Mouse (Mus musculus) limb, embryonic 14.5 days (tissue): ENCODE measurements at regions not wholly inside any gene's neighbourhood (a gene's known extent, or its start where the extent isn't known, plus 50 kb on each side); places are given as distances from the start of the nearest gene placed in this dataset.

ENCODE experiments used
- ATAC-seq: fragments of 200-750 bp; cut with Nextera tagmentation; 2 replicates; pipeline ENCODE4 v1.8.0; 2017; ENCODE audit warnings: low read depth, moderate number of reproducible peaks, moderate TSS enrichment; ENCODE audit not compliant: low FRiP score
- DNase-seq: peaks from one replicate; pipeline ENCODE4 v3.0.0-alpha.2; 2015; ENCODE audit warnings: low spot score
- H3K27ac ChIP-seq: fragments of 300-500 bp; sonication (generic); replicated peaks from 2 replicates; pipeline ENCODE4 v1.5.1; 2014; ENCODE audit warnings: low read depth, mild to moderate bottlenecking, low read length, moderate library complexity, mixed read lengths
- H3K27me3 ChIP-seq: fragments of 300-500 bp; sonication (generic); 2 replicates; pipeline ENCODE4 v1.6.1; 2014; ENCODE audit warnings: low read length, mixed read lengths; ENCODE audit not compliant: control insufficient read depth, insufficient read depth
- H3K36me3 ChIP-seq: fragments of 300-500 bp; sonication (generic); 2 replicates; pipeline ENCODE4 v1.6.1; 2014; ENCODE audit warnings: mild to moderate bottlenecking, low read length, moderate library complexity, mixed read lengths; ENCODE audit not compliant: control insufficient read depth, insufficient read depth
- H3K4me1 ChIP-seq: fragments of 300-500 bp; sonication (generic); 2 replicates; pipeline ENCODE4 v1.6.1; 2014; ENCODE audit warnings: antibody characterized with exemption, low read length, mixed read lengths; ENCODE audit not compliant: control insufficient read depth, insufficient read depth
- H3K4me2 ChIP-seq: fragments of 300-500 bp; sonication (generic); replicated peaks from 2 replicates; pipeline ENCODE4 v1.6.1; 2014; ENCODE audit warnings: low read depth, mild to moderate bottlenecking, low read length, moderate library complexity; ENCODE audit not compliant: severe bottlenecking
- H3K4me3 ChIP-seq: fragments of 300-500 bp; sonication (generic); replicated peaks from 2 replicates; pipeline ENCODE4 v1.5.1; 2014; ENCODE audit warnings: low read length
- H3K9ac ChIP-seq: fragments of 300-500 bp; sonication (generic); 2 replicates; pipeline ENCODE4 v1.6.1; 2014; ENCODE audit warnings: mild to moderate bottlenecking, low read depth, low read length, moderate library complexity; ENCODE audit not compliant: severe bottlenecking
- H3K9me3 ChIP-seq: fragments of 300-500 bp; sonication (generic); 2 replicates; pipeline ENCODE4 v1.6.1; 2016; ENCODE audit warnings: low read length; ENCODE audit not compliant: control insufficient read depth
- POLR2A ChIP-seq: fragments of 200-500 bp; IDR thresholded peaks from 2 replicates; pipeline ENCODE4 v1.8.0; 2012; ENCODE audit warnings: inconsistent platforms, mild to moderate bottlenecking, moderate library complexity, borderline replicate concordance; ENCODE audit not compliant: insufficient read depth, insufficient read length; ENCODE audit errors: extremely low read depth
- WGBS: fragments of 180-500 bp; shearing (Covaris S2); extraction: QIAGEN DNeasy Blood & Tissue Kit; methylation state at CpG from one replicate; pipeline ENCODE4 v1.1.7; 2014; 5-methylcytosine and 5-hydroxymethylcytosine counted together

- H3K9me3 ChIP-seq = no peaks in the 10 kb centered on the region
- DNase-seq (no peak), ATAC-seq (no peak)
- H3K4me3 ChIP-seq = no peak overlapping the region
- TF ChIP-seq POLR2A = no peak
- H3K27ac ChIP-seq = no peak overlapping the region
- H3K9ac ChIP-seq = no peak overlapping the region
- no peak overlapping the region for H3K4me2 ChIP-seq
- H3K27me3 ChIP-seq = no peaks in the 10 kb centered on the region
- no peaks in the 10 kb centered on the region for H3K4me1 ChIP-seq
- H3K36me3 ChIP-seq = no peaks in the 10 kb centered on the region
- WGBS = 51% methylated on average over 2 of the region's 2 CpGs
Observed at GRCm38 (mm10) chr11:38729101-38729500, 1493.3 kb upstream of the Tenm2 start.

GRCm38 (mm10) chr11:38715697-38716096, 1479.9 kb upstream of the Tenm2 start:
- Histone ChIP-seq H3K9me3 (no peaks in the 10 kb centered on the region), H3K4me3 (no peak overlapping the region), H3K36me3 (no peaks in the 10 kb centered on the region), H3K27ac (no peak overlapping the region), H3K9ac (no peak overlapping the region), H3K4me2 (no peak overlapping the region), H3K4me1 (no peaks in the 10 kb centered on the region), H3K27me3 (no peaks in the 10 kb centered on the region)
- TF ChIP-seq POLR2A = no peak
- no peak for ATAC-seq
- no peak for DNase-seq
- 65% methylated on average over 3 of the region's 3 CpGs for WGBS

DNA sequence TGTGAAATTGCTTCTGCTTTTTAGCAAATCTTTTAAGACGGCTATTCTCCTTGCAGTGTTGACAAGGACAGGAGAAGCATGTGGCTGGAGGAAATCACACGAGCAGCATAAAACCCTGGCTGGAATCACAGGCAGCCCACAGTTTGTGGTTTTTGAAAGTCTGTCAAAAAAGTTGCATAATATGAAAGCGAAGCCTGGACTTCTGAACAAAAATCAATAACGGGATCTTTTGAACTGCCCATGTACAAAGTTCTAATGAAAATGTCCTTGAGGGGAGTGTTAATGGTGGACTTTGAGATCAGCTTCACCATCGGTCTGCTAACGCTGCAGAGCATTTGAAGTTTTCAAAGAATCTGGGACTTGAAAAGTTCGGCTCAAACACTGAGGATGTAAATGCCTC, 1445.5 kb upstream of the Tenm2 start:
- TF ChIP-seq POLR2A = no peak
- ATAC-seq (no peak), DNase-seq (no peak)
- Histone ChIP-seq H3K9ac (no peak overlapping the region), H3K9me3 (no peaks in the 10 kb centered on the region), H3K4me2 (no peak overlapping the region), H3K27me3 (no peaks in the 10 kb centered on the region), H3K36me3 (no peaks in the 10 kb centered on the region), H3K4me3 (no peak overlapping the region), H3K4me1 (no peaks in the 10 kb centered on the region), H3K27ac (no peak overlapping the region)
- 61% methylated on average over 7 of the region's 7 CpGs for WGBS

DNA sequence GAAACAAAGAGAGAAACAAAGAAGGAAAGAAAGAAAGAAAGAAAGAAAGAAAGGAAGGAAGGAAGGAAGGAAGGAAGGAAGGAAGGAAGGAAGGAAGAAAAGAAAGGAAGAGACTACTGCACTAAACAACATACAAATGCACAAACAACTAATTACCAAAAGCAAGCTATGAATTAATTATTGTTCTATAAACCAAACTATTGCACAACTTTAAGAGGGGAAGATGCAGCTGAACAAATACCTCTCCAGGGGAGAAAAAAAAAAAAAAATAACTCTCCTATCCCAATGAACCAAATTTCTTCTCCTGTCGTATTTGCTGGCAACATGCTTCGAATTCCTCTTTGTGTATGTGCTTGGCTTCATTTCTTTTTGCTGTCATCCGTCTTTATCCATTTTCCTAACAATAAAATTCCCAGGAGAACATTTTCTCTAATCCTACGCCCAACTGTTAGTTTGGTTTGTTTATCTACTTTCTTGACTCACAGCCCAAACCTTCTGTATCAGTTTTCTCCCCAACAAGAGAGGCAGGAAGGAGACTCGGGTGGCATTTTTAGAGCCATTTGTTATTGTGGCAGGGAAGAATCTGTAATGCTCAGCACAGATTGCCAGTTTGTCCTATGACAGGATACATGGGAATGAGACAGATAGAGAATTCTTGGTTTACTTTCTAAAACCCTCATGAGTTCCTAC, 1437.7 kb upstream of the Tenm2 start:
- no peak for TF ChIP-seq POLR2A
- H3K4me3 ChIP-seq = no peak overlapping the region
- ATAC-seq = no peak
- H3K36me3 ChIP-seq = no peaks in the 10 kb centered on the region
- no peak overlapping the region for H3K27ac ChIP-seq
- no peak overlapping the region for H3K9ac ChIP-seq
- no peaks in the 10 kb centered on the region for H3K27me3 ChIP-seq
- H3K9me3 ChIP-seq = no peaks in the 10 kb centered on the region
- no peaks in the 10 kb centered on the region for H3K4me1 ChIP-seq
- DNase-seq = no peak
- H3K4me2 ChIP-seq = no peak overlapping the region
- 68% methylated on average over 5 of the region's 5 CpGs for WGBS
